Mouse (Mus musculus): ENCODE data around the gene Jag2.

Gene Jag2

GRCm38 (mm10) chr12:112869783-112870204, 59.8 kb downstream of the Jag2 start:
- ChIA-PET CTCF (interaction anchor here in 2 of 4 experiments (0.6 to 1.0 kb wide), 2 partner anchors 26 to 38 kb away, joined by 3 to 6 read pairs; no protein-coding TSS in a partner anchor), POLR2A (interaction anchor here in 1 of 4 experiments (1.0 kb wide), 1 partner anchor 72 kb away, joined by 3 read pairs; the partner anchor contains the start of gene Nudt14)

GRCm38 (mm10) chr12:112868178-112869087, 61.1 kb downstream of the Jag2 start, which contains the start of gene Gpr132:
TSS of gene Gpr132 (minus strand) at chr12:112868228.
- POLR2A ChIA-PET = interaction anchor here in 2 of 4 experiments (0.5 to 0.8 kb wide), 4 partner anchors 64 to 121 kb away, joined by 3 to 4 read pairs (median 3); no protein-coding TSS in a partner anchor

GRCm38 (mm10) chr12:112867106-112867674, 62.4 kb downstream of the Jag2 start:
- POLR2A ChIA-PET = interaction anchor here in 1 of 4 experiments (0.8 to 1.3 kb wide), 2 partner anchors 12 to 14 kb away, joined by 3 to 4 read pairs; no protein-coding TSS in a partner anchor

More at GRCm38 (mm10) chr12:112868178-112869087, 61.1 kb downstream of the Jag2 start, which contains the start of gene Gpr132:
- CTCF ChIA-PET = interaction anchor here in 2 of 4 experiments (0.6 to 1.0 kb wide), 2 partner anchors 24 to 469 kb away, joined by 3 to 4 read pairs; no protein-coding TSS in a partner anchor

GRCm38 (mm10) chr12:112866467-112867080, 63.0 kb downstream of the Jag2 start:
- ChIA-PET CTCF (interaction anchor here in 2 of 4 experiments (1.2 to 1.8 kb wide), 2 partner anchors 9 kb away, joined by 4 to 7 read pairs; no protein-coding TSS in a partner anchor), POLR2A (interaction anchor here in 2 of 4 experiments (0.8 to 2.2 kb wide), 3 partner anchors 12 to 14 kb away, joined by 3 to 8 read pairs (median 4); no protein-coding TSS in a partner anchor)

More at GRCm38 (mm10) chr12:112867106-112867674, 62.4 kb downstream of the Jag2 start:
- CTCF ChIA-PET = interaction anchor here in 1 of 4 experiments (1.8 kb wide), 1 partner anchor 9 kb away, joined by 7 read pairs; no protein-coding TSS in a partner anchor

GRCm38 (mm10) chr12:112864804-112865203, 64.8 kb downstream of the Jag2 start:
- ChIA-PET CTCF (interaction anchor here in 3 of 4 experiments (0.6 to 1.6 kb wide), 4 partner anchors 9 to 118 kb away, joined by 3 to 4 read pairs (median 4); no protein-coding TSS in a partner anchor), POLR2A (interaction anchor here in 2 of 4 experiments (0.7 to 2.2 kb wide), 3 partner anchors 11 to 346 kb away, joined by 3 to 8 read pairs (median 4); no protein-coding TSS in a partner anchor)

- ChIA-PET POLR2A (interaction anchor here in 1 of 4 experiments (0.6 kb wide), 1 partner anchor 80 kb away, joined by 4 read pairs; the partner anchor contains the start of gene Nudt14), CTCF (interaction anchor here in 2 of 4 experiments (0.5 to 1.4 kb wide), 5 partner anchors 11 to 318 kb away, joined by 3 to 5 read pairs (median 3); no protein-coding TSS in a partner anchor)
Observed at GRCm38 (mm10) chr12:112861911-112862321, 67.7 kb downstream of the Jag2 start.

GRCm38 (mm10) chr12:112860765-112861164, 68.8 kb downstream of the Jag2 start:
- CTCF ChIA-PET = interaction anchor here in 2 of 4 experiments (1.1 to 1.4 kb wide), 4 partner anchors 12 to 17 kb away, joined by 3 to 5 read pairs (median 4); no protein-coding TSS in a partner anchor
- POLR2A ChIA-PET = interaction anchor here in 2 of 4 experiments (0.5 to 1.1 kb wide), 3 partner anchors 9 to 382 kb away, joined by 3 read pairs; partner anchors contain the start of gene Cdca4 (in 1 of the 2)

- ChIA-PET POLR2A (no interaction called here), CTCF (no interaction called here)
Observed at GRCm38 (mm10) chr12:112859930-112860329, 69.6 kb downstream of the Jag2 start.

GRCm38 (mm10) chr12:112858581-112859336, 70.8 kb downstream of the Jag2 start:
- ChIA-PET CTCF (interaction anchor here in 2 of 4 experiments (0.6 kb wide), 3 partner anchors 15 to 286 kb away, joined by 3 to 5 read pairs (median 3); no protein-coding TSS in a partner anchor), POLR2A (interaction anchor here in 1 of 4 experiments (3.0 kb wide), 1 partner anchor 37 kb away, joined by 8 read pairs; no protein-coding TSS in a partner anchor)

All from embryonic stem cell, embryonic (primary cell).